Mouse (Mus musculus): ENCODE measurements at regions not wholly inside any gene's neighbourhood (a gene's known extent, or its start where the extent isn't known, plus 50 kb on each side); places are given as distances from the start of the nearest gene placed in this dataset.
A peak's percentile ranks its signal among the peaks of the same experiment; 100 is the strongest.

DNA sequence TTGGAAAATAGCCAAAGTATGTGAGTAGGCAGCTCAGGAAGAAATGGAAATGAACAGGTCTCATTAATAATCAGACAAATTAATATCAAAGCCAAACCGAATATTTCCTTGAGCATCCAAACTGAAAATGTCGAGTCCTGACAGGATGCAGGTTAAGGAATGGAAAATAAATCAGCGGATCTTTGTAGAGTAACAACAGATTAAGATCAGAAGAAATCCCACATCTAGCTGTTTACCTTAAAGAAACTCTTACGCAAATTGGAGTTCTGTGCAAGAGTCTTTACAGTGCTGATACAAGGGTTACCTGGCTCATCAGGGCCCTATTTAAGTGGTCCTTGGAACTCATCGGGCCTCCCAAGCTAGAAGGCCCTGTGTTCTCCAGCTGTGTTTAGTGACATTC is 92.0 kb downstream of the Gm19935 start:
- H3K36me3 ChIP-seq (ENCODE audit: control insufficient read depth, insufficient read depth, low read length), result no peaks in the 10 kb centered on the region
- no peak overlapping the region for H3K4me3 ChIP-seq (replicated peaks; ENCODE audit: low read length)
- H3K4me2 ChIP-seq (ENCODE audit: low read depth, low read length), result no peak overlapping the region
- ATAC-seq (ENCODE audit: insufficient read depth, low FRiP score), result no peak
- WGBS, result 79% methylated on average over 5 of the region's 5 CpGs
- H3K4me1 ChIP-seq (ENCODE audit: control insufficient read depth, insufficient read depth, low read length), result no peaks in the 10 kb centered on the region
- H3K27ac ChIP-seq (ENCODE audit: low read length), result no peak overlapping the region
- H3K9me3 ChIP-seq (replicated peaks; ENCODE audit: control insufficient read depth, low read length), result no peaks in the 10 kb centered on the region
- H3K27me3 ChIP-seq (ENCODE audit: control insufficient read depth, insufficient read depth, low read length), result no peaks in the 10 kb centered on the region
- no peak overlapping the region for H3K9ac ChIP-seq (ENCODE audit: low read length)

DNA sequence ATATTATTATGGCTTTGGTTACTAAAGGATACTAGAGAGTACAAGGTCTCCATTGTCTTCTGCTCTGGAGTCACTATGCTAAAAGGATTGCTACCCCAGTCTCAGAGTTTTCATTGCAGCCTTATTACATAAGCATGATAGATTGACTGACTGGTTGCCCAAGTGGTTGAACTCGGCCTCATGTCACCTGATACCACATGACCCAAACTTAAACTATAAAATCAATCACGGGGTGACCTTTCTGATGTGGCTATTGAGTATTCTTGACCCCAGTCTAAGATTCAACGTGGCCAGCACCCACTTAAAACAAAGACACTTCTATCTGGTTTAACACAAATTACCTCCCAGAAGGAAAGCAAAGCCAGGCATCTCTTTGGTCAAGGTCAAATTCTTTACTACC is 100.8 kb downstream of the Gm19935 start:
- H3K27me3 ChIP-seq (ENCODE audit: control insufficient read depth, insufficient read depth, low read length), result no peaks in the 10 kb centered on the region
- WGBS, result 23% methylated on average over 3 of the region's 3 CpGs
- no peak overlapping the region for H3K4me3 ChIP-seq (replicated peaks; ENCODE audit: low read length)
- no peak overlapping the region for H3K27ac ChIP-seq (ENCODE audit: low read length)
- H3K4me1 ChIP-seq (ENCODE audit: control insufficient read depth, insufficient read depth, low read length), result no peaks in the 10 kb centered on the region
- H3K4me2 ChIP-seq (ENCODE audit: low read depth, low read length), result no peak overlapping the region
- no peaks in the 10 kb centered on the region for H3K9me3 ChIP-seq (replicated peaks; ENCODE audit: control insufficient read depth, low read length)
- ATAC-seq (ENCODE audit: insufficient read depth, low FRiP score), result no peak
- H3K9ac ChIP-seq (ENCODE audit: low read length), result no peak overlapping the region
- H3K36me3 ChIP-seq (ENCODE audit: control insufficient read depth, insufficient read depth, low read length), result no peaks in the 10 kb centered on the region

DNA sequence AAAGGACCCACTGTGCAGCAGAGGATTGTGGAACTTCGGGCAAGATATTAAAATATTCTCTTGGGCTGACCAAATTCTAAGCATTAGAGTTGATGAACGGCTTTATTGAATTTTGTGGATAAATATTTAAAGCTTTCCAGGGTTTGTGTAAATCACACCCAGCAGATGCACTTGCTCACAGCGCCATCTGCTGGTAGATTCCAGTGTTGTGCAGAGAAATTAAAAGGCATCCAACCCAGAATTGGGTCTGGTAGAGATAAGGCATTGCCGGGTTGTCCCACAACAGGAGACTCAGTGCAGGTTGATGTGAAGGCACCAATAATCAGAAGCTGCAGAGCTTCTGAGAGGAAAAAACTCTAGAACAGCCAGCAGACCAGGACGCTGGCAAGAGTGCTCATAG is 108.7 kb downstream of the Gm19935 start:
- no peaks in the 10 kb centered on the region for H3K36me3 ChIP-seq (ENCODE audit: control insufficient read depth, insufficient read depth, low read length)
- H3K9ac ChIP-seq (ENCODE audit: low read length), result no peak overlapping the region
- WGBS, result 10% methylated on average over 5 of the region's 5 CpGs
- H3K27ac ChIP-seq (ENCODE audit: low read length), result no peak overlapping the region
- H3K4me1 ChIP-seq (ENCODE audit: control insufficient read depth, insufficient read depth, low read length), result no peaks in the 10 kb centered on the region
- no peak for ATAC-seq (ENCODE audit: insufficient read depth, low FRiP score)
- no peaks in the 10 kb centered on the region for H3K27me3 ChIP-seq (ENCODE audit: control insufficient read depth, insufficient read depth, low read length)
- H3K4me2 ChIP-seq (ENCODE audit: low read depth, low read length), result no peak overlapping the region
- no peaks in the 10 kb centered on the region for H3K9me3 ChIP-seq (replicated peaks; ENCODE audit: control insufficient read depth, low read length)
- no peak overlapping the region for H3K4me3 ChIP-seq (replicated peaks; ENCODE audit: low read length)

DNA sequence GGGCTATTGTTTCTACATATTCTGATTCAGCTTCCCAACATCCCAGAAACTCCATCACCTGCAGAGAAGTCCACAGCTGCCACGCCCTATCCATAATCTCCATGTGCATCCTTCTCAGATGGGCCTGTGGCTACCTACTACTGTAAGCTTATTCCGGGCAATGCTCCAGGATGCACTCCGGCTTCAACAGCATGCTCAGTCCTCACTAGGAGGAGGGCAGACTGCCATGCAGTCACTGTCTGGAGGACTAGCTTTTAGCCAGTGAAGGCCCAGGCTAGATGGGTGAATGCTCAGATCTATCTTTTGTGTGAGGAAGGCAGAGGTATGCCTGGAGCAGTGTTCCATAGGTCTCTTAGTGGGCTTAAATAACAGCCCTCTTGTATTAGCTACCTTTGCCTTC is 124.7 kb downstream of the Gm19935 start:
- Histone ChIP-seq H3K27me3 (ENCODE audit: control insufficient read depth, insufficient read depth, low read length) (no peaks in the 10 kb centered on the region), H3K4me1 (ENCODE audit: control insufficient read depth, insufficient read depth, low read length) (no peaks in the 10 kb centered on the region), H3K9ac (ENCODE audit: low read length) (no peak overlapping the region), H3K36me3 (ENCODE audit: control insufficient read depth, insufficient read depth, low read length) (no peaks in the 10 kb centered on the region), H3K27ac (ENCODE audit: low read length) (no peak overlapping the region), H3K9me3 (replicated peaks; ENCODE audit: control insufficient read depth, low read length) (no peaks in the 10 kb centered on the region), H3K4me2 (ENCODE audit: low read depth, low read length) (no peak overlapping the region), H3K4me3 (replicated peaks; ENCODE audit: low read length) (no peak overlapping the region)
- 86% methylated on average over 3 of the region's 3 CpGs for WGBS
- no peak for ATAC-seq (ENCODE audit: insufficient read depth, low FRiP score)

DNA sequence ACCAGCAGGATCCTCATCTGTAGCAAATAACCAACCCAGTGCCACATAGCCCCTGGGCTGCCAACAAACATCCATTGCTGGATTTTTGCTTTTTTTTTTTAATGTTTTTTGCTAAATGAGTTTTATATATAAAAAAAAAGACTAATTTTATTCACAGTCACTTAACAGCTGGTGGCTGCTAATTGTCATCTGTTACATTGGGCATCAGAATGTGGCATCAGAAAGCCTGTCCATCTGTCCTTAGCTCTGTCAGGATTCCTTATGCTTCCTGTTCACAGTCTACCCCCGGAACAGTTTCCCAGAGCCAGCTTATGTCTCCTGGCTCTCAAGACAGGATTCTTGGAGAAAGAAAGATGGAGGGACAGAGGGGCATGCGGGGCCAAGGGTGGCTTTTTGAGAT is 132.1 kb downstream of the Gm19935 start:
- Histone ChIP-seq H3K4me2 (ENCODE audit: low read depth, low read length) (no peak overlapping the region), H3K9me3 (replicated peaks; ENCODE audit: control insufficient read depth, low read length) (no peaks in the 10 kb centered on the region), H3K9ac (ENCODE audit: low read length) (no peak overlapping the region), H3K36me3 (ENCODE audit: control insufficient read depth, insufficient read depth, low read length) (no peaks in the 10 kb centered on the region), H3K4me3 (replicated peaks; ENCODE audit: low read length) (no peak overlapping the region), H3K27me3 (ENCODE audit: control insufficient read depth, insufficient read depth, low read length) (no peaks in the 10 kb centered on the region), H3K4me1 (ENCODE audit: control insufficient read depth, insufficient read depth, low read length) (no peaks in the 10 kb centered on the region), H3K27ac (ENCODE audit: low read length) (no peak overlapping the region)
- ATAC-seq (ENCODE audit: insufficient read depth, low FRiP score), result no peak
- 85% methylated on average over 2 of the region's 2 CpGs for WGBS

DNA sequence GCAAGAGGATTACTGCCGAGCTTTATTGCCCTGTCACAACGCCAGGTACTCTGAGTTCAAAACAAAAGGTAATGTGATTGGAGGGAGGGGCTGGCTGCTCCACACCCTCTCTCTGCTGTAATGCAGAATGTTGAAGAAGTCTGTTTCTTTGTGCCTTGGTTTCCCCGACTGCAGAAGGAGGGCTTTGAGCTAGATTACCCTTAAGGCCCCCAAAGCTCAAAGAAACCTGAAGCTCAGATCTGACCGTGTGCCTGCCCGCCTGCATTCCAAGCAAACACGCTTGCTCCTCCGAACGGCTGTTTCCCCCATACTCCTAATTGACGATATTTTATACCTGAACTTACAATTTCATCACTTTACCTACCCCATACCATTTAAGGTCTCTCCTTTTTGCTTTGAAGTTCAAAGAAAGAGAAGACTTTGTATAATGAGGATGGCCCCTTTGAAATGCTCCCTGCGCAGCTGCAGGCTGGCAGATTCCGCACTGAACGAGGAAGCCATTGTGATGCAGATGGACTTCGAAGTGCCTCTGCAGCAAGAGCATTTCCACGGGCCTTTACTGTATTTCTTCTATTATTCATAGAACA is 146.6 kb downstream of the Gm19935 start:
- H3K36me3 ChIP-seq (ENCODE audit: control insufficient read depth, insufficient read depth, low read length), result no peaks in the 10 kb centered on the region
- no peaks in the 10 kb centered on the region for H3K4me1 ChIP-seq (ENCODE audit: control insufficient read depth, insufficient read depth, low read length)
- no peak for ATAC-seq (ENCODE audit: insufficient read depth, low FRiP score)
- WGBS, result 6% methylated on average over 14 of the region's 14 CpGs
- no peaks in the 10 kb centered on the region for H3K9me3 ChIP-seq (replicated peaks; ENCODE audit: control insufficient read depth, low read length)
- no peaks in the 10 kb centered on the region for H3K27me3 ChIP-seq (ENCODE audit: control insufficient read depth, insufficient read depth, low read length)
- no peak overlapping the region for H3K27ac ChIP-seq (ENCODE audit: low read length)
- H3K4me3 ChIP-seq (replicated peaks; ENCODE audit: low read length), result peak overlapping the region; percentile 30
- H3K9ac ChIP-seq (ENCODE audit: low read length), result peak overlapping the region; percentile 16; the same call in 1 of the 2 replicates
- H3K4me2 ChIP-seq (ENCODE audit: low read depth, low read length), result peak overlapping the region; percentile 55

DNA sequence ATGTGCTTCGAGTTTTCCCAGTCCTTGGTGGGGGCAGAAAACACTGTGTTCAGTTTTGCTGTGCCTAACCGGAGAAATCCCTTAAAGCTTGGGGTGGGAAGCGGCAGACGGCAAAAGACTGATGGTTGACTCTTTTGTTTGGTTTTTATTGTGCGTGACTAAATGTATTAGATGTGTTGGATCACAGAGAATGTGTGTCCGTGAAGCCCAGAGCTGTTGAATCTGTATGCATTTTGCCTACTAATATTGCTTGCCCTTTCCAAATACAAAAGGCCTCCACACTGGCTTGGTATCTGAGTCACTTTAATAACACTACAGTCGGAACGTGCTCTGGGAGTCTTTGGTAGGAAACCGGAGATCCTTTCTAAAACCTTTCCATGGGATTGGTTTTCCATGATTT is 147.8 kb downstream of the Gm19935 start:
- 69% methylated on average over 9 of the region's 9 CpGs for WGBS
- H3K4me2 ChIP-seq (ENCODE audit: low read depth, low read length), result no peak overlapping the region
- no peak overlapping the region for H3K9ac ChIP-seq (ENCODE audit: low read length)
- no peak for ATAC-seq (ENCODE audit: insufficient read depth, low FRiP score)
- no peak overlapping the region for H3K27ac ChIP-seq (ENCODE audit: low read length)
- no peaks in the 10 kb centered on the region for H3K9me3 ChIP-seq (replicated peaks; ENCODE audit: control insufficient read depth, low read length)
- no peaks in the 10 kb centered on the region for H3K4me1 ChIP-seq (ENCODE audit: control insufficient read depth, insufficient read depth, low read length)
- no peaks in the 10 kb centered on the region for H3K36me3 ChIP-seq (ENCODE audit: control insufficient read depth, insufficient read depth, low read length)
- no peaks in the 10 kb centered on the region for H3K27me3 ChIP-seq (ENCODE audit: control insufficient read depth, insufficient read depth, low read length)
- H3K4me3 ChIP-seq (replicated peaks; ENCODE audit: low read length), result no peak overlapping the region

DNA sequence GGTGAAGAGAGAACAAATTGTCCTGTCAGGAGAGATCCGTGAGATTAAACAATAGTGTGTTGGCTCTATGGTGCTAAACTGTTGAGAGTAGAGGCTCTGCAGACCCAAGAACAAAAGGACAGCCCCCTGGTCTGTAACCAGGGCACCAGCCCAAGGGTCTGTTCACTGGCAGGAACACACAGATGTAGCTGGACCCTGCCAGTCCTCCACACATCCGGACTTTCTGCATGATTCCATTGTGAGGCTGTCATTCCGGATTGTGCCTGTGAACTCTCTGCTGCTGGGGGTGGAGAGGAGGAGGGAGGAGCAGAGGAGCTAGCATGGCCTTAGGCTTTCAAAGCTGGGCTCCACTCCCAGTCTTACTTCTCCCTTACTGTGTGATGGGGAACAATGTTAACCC is 158.1 kb downstream of the Gm19935 start:
- Histone ChIP-seq H3K4me1 (ENCODE audit: control insufficient read depth, insufficient read depth, low read length) (no peaks in the 10 kb centered on the region), H3K4me3 (replicated peaks; ENCODE audit: low read length) (no peak overlapping the region), H3K9me3 (replicated peaks; ENCODE audit: control insufficient read depth, low read length) (peaks cover 5% of the 10 kb centered on the region; the same call in 1 of the 2 replicates), H3K4me2 (ENCODE audit: low read depth, low read length) (no peak overlapping the region), H3K27me3 (ENCODE audit: control insufficient read depth, insufficient read depth, low read length) (no peaks in the 10 kb centered on the region), H3K9ac (ENCODE audit: low read length) (no peak overlapping the region), H3K27ac (ENCODE audit: low read length) (no peak overlapping the region), H3K36me3 (ENCODE audit: control insufficient read depth, insufficient read depth, low read length) (no peaks in the 10 kb centered on the region)
- WGBS, result 10% methylated on average over 3 of the region's 3 CpGs
- peak; percentile 37; the same call in 1 of the 2 replicates for ATAC-seq (ENCODE audit: insufficient read depth, low FRiP score)

DNA sequence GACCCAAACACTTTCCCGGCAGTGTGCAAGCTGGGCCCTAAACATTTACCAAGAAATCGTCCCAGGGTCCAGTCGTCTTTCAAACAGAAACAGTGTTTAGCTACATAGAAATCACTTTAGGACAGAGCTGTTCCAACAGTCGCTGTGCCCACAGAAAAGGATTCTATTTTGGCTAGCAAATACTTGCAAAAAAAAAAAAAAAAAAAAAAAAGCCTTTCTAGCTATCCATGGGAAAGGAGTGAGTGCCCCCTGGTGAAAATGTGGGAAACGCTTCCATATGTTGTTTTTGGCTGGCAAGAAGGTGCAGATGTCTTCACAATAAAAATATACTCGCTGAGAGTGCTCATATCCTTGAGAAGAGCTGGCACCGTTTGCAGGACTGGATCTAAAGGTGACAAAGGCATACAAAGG is 159.5 kb downstream of the Gm19935 start:
- Histone ChIP-seq H3K27me3 (ENCODE audit: control insufficient read depth, insufficient read depth, low read length) (no peaks in the 10 kb centered on the region), H3K4me1 (ENCODE audit: control insufficient read depth, insufficient read depth, low read length) (no peaks in the 10 kb centered on the region), H3K27ac (ENCODE audit: low read length) (no peak overlapping the region), H3K9ac (ENCODE audit: low read length) (no peak overlapping the region), H3K9me3 (replicated peaks; ENCODE audit: control insufficient read depth, low read length) (peaks cover 5% of the 10 kb centered on the region; the same call in 1 of the 2 replicates), H3K36me3 (ENCODE audit: control insufficient read depth, insufficient read depth, low read length) (no peaks in the 10 kb centered on the region), H3K4me2 (ENCODE audit: low read depth, low read length) (no peak overlapping the region), H3K4me3 (replicated peaks; ENCODE audit: low read length) (no peak overlapping the region)
- ATAC-seq (ENCODE audit: insufficient read depth, low FRiP score), result no peak
- WGBS, result 22% methylated on average over 7 of the region's 7 CpGs

DNA sequence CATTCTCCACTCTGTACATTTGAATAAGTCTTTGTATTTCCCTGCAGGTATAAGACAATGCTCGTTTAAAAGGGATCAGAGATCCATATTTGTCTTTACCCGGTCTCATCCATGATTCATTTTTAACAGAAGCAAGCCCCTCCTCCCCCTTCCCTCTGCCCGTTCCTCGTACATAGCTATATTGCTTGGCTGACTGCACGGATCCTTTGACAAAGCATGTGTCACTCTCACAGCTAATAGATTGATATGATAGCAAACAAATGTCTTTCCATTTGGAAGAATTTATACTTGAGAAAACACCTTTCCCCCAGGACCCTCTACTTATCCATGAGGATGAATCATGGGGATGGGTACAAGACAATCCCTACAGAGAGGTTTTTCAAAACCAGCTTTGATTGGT is 160.1 kb downstream of the Gm19935 start:
- 67% methylated on average over 5 of the region's 5 CpGs for WGBS
- Histone ChIP-seq H3K27ac (ENCODE audit: low read length) (no peak overlapping the region), H3K4me3 (replicated peaks; ENCODE audit: low read length) (no peak overlapping the region), H3K4me1 (ENCODE audit: control insufficient read depth, insufficient read depth, low read length) (no peaks in the 10 kb centered on the region), H3K36me3 (ENCODE audit: control insufficient read depth, insufficient read depth, low read length) (no peaks in the 10 kb centered on the region), H3K9me3 (replicated peaks; ENCODE audit: control insufficient read depth, low read length) (peaks cover 4% of the 10 kb centered on the region; the same call in 1 of the 2 replicates), H3K9ac (ENCODE audit: low read length) (no peak overlapping the region), H3K4me2 (ENCODE audit: low read depth, low read length) (no peak overlapping the region), H3K27me3 (ENCODE audit: control insufficient read depth, insufficient read depth, low read length) (no peaks in the 10 kb centered on the region)
- ATAC-seq (ENCODE audit: insufficient read depth, low FRiP score), result no peak

Data from stomach, embryonic 16.5 days (tissue).